Mouse (Mus musculus): Measurements from ENCODE around the gene Gjc3. TPM values are rescaled to one million over a fixed set of nuclear protein-coding genes. Genes with fewer than 3 reads are reported as not detected.
"Not testable (repeated sequence)": the region's sequence is repeated elsewhere in the genome, so short reads cannot be mapped to it uniquely, and the experiment has no call there.

Gene Gjc3
- under 1 TPM; 0.33 to 0.35 TPM for total RNA-seq (2021)

- DNase-seq: no peak
- intact Hi-C loops (cut with DNase I): no loop called here
These were observed at the start of gene Gjc3 for GRCm38 (mm10) chr5:137962945-137963344. Gene Gjc3, minus strand, starts transcription at chr5:137963098.

DNA sequence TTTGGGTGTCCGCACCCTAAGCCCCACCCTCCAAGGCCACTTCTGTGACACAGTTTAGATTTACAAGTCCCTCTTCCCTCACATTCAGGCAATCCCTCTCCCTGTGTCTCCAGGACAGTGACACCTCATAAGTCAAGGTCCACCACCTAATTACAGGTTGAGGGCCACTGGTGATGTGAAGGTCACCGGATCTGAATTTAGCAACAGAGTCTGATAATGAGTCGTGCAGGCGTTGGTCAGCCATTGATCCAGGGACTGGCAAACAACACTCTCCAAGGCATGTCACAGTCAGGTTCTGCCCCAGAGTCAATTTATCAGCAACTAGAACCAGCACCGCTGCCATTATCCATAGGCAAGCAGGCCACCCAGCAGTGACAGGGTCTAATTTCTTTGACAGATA lies 49.5 kb upstream of the Gjc3 start:
- no peak for DNase-seq
- intact Hi-C loops (cut with DNase I): no loop called here

- intact Hi-C loops (cut with DNase I): no loop called here
- no peak for DNase-seq
These were observed 46.5 kb upstream of the Gjc3 start for GRCm38 (mm10) chr5:138009437-138009836.

- DNase-seq: no peak
- intact Hi-C loops (cut with DNase I): no loop called here
These were observed 23.5 kb upstream of the Gjc3 start for GRCm38 (mm10) chr5:137986351-137986750.

- no peak for DNase-seq
- intact Hi-C loops (cut with DNase I): no loop called here
These were observed 18.4 kb upstream of the Gjc3 start, which contains the start of gene Azgp1 for GRCm38 (mm10) chr5:137981300-137981699. Gene Azgp1, plus strand, starts transcription at chr5:137981520.

DNA sequence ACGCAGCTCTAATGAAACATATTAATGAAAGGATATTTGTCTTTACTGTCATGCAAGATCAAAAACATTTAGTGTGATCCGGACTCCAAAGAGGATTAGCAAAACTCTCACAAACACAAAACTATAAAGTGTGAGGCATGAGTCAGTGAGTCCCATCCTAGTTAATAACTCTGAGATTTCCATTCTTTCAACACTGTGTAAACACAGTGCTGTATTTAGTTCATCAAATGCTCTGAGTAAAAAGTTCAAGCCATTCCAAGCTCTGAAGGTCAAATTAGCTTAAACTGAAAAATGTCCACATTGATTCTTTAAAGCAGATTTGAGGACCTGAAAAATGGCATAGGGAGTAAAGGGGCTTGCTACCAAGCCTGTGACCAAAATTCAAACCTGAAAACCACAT lies 16.2 kb upstream of the Gjc3 start:
- intact Hi-C loops (cut with DNase I): no loop called here

GRCm38 (mm10) chr5:137977291-137977690 lies 14.4 kb upstream of the Gjc3 start:
- intact Hi-C loops (cut with DNase I): no loop called here
- no peak for DNase-seq

More for the DNA sequence above, 16.2 kb upstream of the Gjc3 start:
- DNase-seq: no peak

- no peak for DNase-seq
- intact Hi-C loops (cut with DNase I): no loop called here
These were observed 12.5 kb upstream of the Gjc3 start for GRCm38 (mm10) chr5:137975434-137975833.

DNA sequence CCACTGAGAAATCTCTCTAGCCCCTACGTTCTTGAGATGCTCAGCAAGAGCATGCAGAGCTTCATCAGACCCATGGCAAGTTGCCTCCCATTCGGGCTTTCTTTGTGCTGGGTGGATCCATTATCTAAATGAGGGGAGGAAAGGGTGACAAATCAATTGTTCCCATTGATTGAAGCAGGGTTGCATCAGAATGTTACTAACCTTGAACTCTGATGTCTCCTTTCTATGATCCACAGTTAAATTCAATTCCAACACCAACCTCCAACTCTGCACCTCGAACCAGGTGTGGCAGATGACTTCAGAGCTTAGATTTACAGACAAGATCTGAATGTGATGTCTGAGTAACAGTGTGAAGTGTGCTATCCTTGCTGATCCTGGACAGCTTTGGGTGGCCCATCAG lies 11.8 kb upstream of the Gjc3 start:
- intact Hi-C loops (cut with DNase I): no loop called here
- DNase-seq: no peak

GRCm38 (mm10) chr5:137973738-137974137 lies 10.8 kb upstream of the Gjc3 start:
- DNase-seq: no peak
- intact Hi-C loops (cut with DNase I): no loop called here

DNA sequence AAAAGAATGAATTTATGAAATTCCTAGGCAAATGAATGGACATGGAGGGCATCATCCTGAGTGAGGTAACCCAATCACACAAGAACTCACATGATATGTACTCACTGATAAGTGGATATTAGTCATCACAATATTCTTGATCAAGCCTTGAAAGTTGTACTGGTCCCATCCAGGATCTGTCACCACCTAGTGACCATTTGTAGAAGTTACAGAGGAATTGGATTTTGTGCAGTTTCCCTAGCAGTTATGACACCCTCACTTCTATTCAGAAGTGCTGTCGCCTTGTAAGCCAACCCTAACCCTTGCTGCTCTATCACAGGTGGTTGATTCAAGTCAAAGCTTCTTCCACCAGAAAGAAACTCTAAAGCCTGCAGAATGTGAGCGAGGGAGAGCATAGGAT lies 10.3 kb upstream of the Gjc3 start:
- intact Hi-C loops (cut with DNase I): no loop called here
- DNase-seq: no peak

DNA sequence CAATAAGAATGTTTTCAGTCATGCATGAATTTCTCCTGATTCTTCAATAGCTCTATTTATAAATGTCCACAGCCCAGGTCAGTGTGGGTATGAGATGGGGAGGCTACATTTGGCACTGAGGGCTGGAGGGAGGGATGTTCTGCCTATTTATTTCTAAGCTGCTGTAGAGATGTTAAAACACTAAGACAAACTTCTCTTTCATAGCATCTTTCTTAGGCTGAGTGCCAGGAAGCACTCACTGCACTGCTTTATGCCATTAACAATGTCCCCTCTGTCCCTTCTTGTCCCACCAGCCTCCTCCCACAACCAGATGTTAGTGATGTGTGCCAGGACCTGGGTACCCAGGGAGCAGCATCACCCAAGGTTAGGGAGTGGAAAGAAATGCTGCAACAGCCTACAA lies 3.6 kb upstream of the Gjc3 start:
- no peak for DNase-seq

DNA sequence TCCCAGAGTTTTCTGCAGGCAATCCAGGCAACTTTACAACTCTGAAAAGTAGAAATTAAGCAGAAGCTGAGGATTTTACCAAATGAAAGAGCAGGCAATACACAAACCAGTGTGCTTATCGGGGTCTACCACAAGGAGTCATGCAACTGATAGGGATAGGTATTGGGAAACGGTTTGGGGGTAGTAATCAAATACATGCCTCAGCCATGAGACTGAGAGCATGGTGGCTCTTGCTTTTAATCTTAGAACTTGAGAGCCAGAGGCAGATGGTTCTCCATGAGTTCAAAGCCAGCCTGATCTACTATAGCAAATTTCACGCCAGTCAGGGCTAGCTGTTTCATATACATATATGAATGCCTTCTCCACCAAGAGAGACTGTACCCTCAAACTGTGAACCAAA lies 6.5 kb downstream of the Gjc3 start:
- intact Hi-C loops (cut with DNase I): no loop called here

More for the DNA sequence above, 3.6 kb upstream of the Gjc3 start:
- intact Hi-C loops (cut with DNase I): no loop called here

DNA sequence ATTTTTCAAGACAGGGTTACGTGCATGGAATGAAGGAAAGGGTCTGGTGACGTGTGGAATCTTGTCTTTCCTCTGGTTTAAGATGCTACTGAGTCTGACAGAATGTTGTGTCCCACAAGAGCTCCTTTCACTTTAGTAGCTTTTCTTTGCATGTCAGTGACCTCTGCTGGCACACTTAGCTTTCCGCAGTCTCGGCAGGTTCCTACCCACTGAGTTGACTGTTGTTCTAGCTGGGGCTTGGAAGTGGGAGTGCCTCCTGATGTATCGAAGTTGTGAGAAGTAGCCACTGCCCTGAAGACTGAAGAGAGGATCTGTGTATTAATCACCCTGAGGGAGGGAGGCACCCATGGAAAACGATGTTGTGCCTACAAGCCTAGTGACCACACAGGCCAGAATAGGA lies 11.7 kb downstream of the Gjc3 start:
- intact Hi-C loops (cut with DNase I): loop anchor here (5.0 kb wide), 1 partner anchor 159 kb away; no protein-coding TSS in a partner anchor
- peak; percentile 3 to 9 for DNase-seq

More for the DNA sequence above, 6.5 kb downstream of the Gjc3 start:
- DNase-seq: no peak

- intact Hi-C loops (cut with DNase I): no loop called here
- DNase-seq: no peak
These were observed 15.6 kb downstream of the Gjc3 start for GRCm38 (mm10) chr5:137947303-137947702.

- no peak for DNase-seq
- intact Hi-C loops (cut with DNase I): no loop called here
These were observed 19.8 kb downstream of the Gjc3 start for GRCm38 (mm10) chr5:137943133-137943532.

DNA sequence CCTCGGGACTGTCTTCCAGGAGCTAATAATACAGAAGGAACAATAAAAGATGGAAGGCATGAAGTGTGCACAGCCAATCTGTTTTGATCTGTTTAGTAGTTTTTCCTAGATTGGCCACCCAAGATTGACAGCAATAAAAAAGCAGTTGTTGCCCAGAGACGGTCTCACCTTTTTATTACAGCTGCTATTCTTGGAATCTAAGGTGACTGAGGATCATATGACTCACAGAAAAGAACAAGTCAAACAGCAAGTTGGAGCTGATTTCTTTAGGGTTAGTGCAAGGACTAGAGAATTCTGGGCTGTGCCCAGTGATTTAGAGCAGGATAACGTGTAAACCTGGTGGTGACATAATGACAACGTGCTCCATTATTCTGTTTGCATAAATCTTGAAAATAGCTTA lies 21.9 kb downstream of the Gjc3 start:
- intact Hi-C loops (cut with DNase I): no loop called here
- DNase-seq: no peak

DNA sequence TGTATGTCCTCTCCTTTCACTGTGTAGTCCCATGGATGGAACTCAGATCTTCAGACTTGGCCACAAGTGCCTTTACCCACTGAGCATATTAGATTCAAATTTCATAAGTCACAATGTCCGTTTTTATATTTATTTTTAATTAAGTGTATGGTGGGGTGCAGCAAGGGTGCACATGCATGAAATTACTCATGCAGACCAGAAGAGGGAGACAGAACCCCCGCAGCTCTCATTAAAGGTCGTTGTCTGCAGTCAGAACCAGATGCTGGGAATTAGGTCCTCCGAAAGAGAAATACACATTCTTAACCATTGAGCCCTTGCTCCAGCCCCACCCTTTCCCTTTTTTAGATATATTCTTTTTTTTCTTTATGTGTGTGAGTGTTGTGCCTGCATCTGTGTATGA lies 25.7 kb downstream of the Gjc3 start:
- DNase-seq: no peak
- intact Hi-C loops (cut with DNase I): no loop called here

DNA sequence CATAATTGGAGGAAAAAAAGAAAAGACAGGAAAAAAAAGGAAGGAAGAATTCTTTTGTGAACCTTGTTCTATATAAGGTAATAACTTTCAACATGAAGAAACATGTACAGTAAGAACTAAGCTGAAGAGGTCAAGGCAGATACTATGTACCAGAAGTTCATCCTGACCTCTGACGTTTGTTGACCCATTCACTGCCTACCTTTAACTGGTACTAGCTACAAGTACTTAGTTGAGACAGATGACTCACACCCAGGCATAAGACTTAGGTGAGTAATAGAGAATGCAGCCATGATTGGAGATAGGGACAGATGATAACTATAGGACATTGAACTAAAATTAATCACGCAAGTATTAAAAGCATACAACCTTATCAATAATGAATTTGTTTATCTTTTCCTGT lies 26.4 kb downstream of the Gjc3 start:
- intact Hi-C loops (cut with DNase I): no loop called here

DNA sequence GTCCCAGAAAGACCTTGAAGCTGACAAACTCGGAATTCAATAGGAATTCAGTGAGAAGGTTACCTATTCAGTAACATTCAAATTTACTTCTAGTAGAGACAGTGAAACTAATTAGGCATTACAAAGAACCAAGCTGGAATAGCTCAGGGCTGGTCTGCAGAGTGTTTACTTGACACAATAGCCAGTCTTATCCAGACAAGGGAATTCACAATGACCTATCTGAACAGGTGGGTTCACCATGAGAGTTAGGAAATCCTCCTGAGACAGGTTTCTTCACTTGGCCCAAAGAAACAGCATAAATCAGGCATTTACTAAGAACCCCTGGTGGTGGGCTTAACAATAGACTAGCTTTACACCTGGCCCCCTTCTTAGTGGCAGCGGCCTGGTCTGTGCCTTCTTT lies 29.0 kb downstream of the Gjc3 start:
- DNase-seq; intact Hi-C loops (cut with DNase I): not testable (repeated sequence)

More for the DNA sequence above, 26.4 kb downstream of the Gjc3 start:
- no peak for DNase-seq

GRCm38 (mm10) chr5:137928439-137928838 lies 34.5 kb downstream of the Gjc3 start:
- no peak for DNase-seq
- intact Hi-C loops (cut with DNase I): no loop called here

DNA sequence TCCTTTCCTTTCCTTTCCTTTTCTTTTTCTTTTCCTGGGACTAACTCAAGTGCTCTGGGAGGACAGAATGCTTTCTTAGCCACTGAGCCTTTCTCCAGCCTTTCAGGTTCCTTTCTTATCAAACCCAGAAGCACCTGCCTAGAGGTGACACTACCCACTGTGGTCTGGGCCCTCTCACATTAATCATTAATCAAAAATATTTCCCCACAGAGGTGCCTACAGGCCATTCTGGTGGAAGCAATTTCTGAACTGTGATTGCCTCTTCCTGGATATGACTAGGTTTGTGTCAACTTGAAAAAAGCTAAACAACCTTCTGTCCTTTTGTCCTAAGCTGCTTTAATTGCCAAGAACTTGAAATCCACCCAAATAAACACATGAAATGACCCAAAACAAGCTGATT lies 40.7 kb downstream of the Gjc3 start:
- no peak for DNase-seq
- intact Hi-C loops (cut with DNase I): no loop called here

- DNase-seq: no peak
- intact Hi-C loops (cut with DNase I): no loop called here
These were observed 41.4 kb downstream of the Gjc3 start, which contains the start of gene Cyp3a13 for GRCm38 (mm10) chr5:137921532-137921931. Gene Cyp3a13, minus strand, starts transcription at chr5:137921619.

Measured in heart, postnatal 36 days (tissue).